Mouse (Mus musculus) liver, adult (tissue): ENCODE measurements around the gene Bach2.

Experiments used
- GATA4 ChIP-seq: IDR thresholded peaks from 2 replicates; pipeline ENCODE4 v1.6.1; 2014; ENCODE audit warnings: mild to moderate bottlenecking, low read length; ENCODE audit not compliant: insufficient replicate concordance

The Bach2 gene

DNA sequence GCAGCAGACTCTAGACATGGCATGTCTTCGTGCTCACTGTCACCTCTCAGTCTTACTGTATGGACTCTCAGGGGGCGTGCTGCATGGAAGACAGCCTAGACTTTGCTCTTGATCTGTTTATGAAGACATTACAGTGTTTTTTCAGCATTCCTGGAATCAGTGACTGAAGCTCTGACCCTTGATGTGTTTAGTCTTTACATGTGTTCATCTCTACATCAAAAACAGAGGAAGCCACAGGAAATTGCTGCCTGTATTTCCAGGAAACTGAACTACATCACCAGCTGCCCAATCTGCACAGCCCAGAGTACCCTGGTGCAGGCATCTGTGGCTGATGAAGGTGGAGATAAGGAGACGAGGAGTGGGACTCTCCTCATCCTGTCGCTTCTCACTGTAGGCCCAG, 52.8 kb downstream of the Bach2 start:
- no peak for TF ChIP-seq GATA4

DNA sequence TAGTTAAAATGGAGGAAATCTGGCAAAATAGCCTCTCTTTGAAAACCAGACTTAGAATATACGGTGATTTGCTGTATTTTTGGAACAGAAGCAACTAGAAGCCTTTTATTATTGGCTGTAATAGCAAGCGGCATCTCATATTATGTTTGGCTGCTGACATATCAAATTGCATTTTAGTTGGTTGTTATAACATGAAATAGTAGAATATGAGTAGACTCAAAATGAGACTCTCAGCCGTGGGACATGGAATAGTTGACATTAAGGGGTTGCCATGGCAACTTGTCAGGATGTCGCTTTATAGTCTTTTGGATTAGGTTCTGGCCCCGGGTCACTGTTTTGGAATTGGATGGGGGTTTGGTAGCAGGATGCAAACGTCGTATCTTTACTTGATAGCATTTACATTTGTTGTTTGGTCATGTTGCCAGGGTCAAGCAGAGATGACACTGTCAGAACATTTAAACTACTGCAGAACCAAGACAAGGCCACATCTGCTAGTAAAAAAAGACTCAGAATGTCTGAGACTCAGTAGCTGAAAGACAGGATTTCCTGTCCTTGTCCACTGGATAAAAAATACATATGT, 55.2 kb downstream of the Bach2 start:
- TF ChIP-seq GATA4 = 0 out of 2 replicates have a peak, but pooled peaks have one; percentile 17

DNA sequence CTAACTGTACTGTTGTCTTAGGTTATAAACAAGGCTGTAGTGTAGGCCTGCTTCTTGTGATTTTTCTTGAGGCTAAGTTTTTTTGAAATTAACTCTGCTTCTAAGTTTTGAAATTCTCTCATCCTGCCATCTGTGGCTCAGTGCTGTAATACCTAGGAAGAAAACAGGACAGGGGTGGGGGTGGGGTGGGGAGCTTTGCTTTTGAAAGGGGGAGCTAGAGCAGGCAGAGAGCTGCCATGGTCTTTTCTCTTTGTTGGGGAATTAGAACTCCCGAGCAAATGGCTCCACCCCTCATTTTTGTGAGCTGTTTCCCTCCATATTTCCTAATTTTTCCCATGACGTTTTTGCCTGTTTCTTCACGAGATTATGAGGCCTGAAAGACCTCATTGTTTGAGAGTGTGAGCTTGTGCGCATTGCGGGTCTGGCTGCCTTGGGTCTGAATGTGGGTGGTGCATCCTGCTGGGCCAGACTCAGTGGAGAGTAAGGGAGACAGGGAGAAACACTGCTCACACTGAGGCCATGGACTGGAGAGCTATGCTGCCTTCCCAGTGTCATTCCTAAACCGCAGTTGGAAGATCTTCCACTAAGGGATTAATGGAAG, 58.6 kb downstream of the Bach2 start:
- no peak for TF ChIP-seq GATA4

DNA sequence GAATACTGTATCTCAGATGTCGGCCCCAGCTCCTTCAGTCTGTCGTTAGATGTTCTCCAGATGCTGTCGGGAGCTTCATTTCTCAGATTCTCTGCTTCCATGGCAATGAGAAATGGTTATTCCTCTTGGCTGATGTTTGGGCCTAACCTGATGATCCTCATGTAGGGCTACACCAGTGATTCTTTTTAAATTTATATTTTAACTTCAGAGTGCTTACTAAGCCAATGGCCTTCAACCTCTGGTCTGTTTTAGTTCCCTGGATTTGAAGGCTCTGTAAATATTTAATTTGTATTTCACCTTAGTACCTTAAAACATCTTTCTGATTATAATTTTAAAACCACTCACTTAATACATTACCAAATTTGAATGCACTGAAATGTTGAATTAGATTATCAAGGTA, 60.6 kb downstream of the Bach2 start:
- no peak for TF ChIP-seq GATA4

DNA sequence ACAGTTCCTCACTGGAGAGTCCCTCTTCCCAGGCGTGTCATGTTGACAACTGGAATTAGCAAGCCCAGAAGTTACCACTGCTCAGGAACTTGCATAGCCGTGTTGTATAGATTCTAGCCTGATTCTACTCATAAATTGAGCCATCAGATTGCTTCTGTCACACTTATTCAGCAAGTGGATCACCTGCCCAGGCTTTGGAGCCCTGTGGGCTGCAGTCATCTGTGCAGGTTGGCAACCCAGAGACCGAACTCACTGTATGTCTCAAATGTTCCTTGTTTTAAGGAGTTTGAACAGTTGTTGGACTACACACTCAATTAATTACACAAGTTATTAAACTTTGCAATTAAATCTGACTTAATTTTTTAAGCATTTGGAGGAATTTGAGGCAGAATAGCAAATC, 61.4 kb downstream of the Bach2 start:
- TF ChIP-seq GATA4 = no peak

DNA sequence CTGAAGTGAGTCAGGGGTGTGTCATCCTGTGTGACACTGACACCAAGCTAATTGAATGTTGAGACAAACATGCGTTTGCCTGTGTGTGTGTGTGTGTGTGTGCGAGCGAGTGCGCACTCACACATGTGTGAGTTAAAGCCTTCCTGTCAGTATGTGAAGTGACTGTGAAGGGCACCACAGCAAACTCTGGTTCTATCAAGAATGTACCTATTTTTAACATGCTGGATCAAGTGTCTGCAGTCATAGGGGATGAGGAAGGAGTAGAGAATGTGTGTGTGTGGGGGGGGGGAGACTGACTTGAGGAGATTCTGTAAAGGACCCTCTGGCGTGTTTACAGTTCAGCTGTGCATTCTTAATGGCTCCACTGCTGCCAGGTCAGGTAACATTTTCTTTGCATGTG, 64.1 kb downstream of the Bach2 start:
- no peak for TF ChIP-seq GATA4

DNA sequence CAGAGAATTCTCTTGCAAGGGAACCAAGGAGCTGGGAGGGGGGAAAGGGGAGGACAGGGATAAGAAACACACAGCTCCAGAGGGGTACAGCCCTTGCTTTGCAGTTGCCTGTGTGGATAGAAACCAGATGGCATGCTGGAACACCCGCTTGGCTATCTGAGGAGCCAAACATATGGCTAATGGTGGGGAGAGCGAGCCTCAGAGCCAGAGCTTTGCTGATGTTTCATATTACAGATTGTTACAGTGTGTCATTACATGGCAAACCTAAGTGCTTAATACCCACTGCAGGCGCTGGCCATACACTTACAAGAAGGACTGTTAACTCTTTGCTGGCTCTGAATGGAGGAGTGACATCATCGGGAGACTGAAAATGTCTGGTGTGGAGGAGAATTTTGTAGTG, 64.5 kb downstream of the Bach2 start:
- TF ChIP-seq GATA4 = no peak

DNA sequence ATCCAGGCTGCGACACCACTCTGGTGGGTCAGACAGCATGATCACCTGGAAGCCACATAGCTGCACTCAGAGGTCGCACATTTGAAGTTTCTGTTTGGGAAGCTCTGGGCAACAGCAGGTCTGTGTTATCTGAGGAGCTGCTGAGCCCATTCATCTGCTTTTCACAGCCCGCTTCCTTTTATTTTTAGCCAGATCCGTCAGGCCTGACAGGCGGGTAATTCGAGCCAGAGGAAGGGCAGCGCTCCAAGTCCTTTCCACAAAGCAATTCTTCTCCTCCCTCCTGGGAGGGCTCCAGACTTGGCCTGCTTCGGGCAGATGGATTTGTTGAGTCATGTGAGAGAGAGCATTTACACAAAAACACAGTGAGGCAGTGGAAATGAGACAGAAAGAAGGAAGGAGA, 65.1 kb downstream of the Bach2 start:
- TF ChIP-seq GATA4 = peak; percentile 83

DNA sequence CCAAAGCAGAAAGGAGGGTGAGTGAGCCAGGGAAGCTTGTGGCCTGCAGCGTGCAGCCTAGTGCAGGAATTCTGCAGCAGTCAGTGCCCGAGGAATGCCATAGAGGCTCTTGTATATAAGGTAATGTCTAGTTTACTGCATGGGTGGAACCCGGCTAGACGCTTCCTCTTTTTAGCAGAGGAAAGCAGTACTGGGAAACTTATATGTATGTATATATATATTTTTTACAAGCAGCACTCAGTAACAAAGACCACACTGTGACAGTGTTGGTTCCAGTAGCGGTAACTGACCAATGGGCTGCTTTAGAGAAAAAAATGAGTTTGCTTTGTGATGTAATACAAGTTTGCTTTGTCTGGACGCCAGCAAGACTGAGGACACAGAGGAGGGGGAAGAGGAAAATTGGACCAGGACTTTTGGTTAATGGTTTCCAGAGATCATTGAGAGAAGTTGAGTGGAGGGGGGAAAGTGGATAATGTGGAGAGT, 65.7 kb downstream of the Bach2 start:
- TF ChIP-seq GATA4 = no peak

DNA sequence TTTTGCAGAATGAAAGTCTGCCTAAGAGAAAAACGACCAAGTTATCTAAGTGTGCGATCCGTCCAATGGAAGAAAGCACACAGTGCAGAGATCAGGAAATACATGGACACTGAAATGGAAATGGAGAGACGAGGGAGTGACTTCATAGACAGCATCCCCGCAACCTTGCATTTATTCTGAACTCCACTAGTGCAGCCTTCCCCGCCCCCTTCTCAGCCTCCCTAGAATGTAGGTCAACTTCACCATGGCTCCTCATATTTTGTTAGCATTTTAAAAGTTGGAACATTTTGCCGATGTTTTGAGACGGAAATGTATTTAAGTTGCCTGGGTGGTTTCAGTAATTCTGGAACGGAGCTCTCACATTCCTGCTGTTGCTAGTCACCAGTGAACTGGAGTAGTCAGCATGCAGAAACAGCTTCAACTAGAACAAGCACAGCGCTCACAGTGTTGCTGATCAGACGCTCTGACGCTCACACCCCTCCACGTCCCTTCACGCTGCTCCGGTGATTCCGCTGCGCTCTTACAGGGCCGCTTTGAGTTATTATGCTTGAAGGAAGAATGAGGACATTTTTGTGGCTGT, 66.5 kb downstream of the Bach2 start:
- TF ChIP-seq GATA4 = no peak

DNA sequence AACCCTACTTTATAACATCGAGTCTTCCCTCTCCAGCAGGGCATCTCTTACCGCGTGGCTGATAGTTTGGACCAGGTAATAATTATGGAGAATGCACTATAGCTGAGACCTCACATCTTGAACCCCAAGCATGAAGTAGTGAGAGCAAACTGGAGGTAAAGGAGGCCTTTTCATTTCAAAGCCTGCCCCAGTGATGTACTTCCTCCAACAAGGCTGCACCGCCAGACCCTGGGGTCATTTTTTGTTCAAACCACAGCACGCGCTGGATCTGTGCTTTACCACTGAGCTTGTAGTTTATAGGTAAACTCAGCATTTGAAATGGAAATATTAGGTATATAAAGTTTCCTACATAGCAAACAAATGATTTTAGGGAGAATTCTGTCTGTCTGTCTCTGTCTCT, 67.1 kb downstream of the Bach2 start:
- no peak for TF ChIP-seq GATA4

DNA sequence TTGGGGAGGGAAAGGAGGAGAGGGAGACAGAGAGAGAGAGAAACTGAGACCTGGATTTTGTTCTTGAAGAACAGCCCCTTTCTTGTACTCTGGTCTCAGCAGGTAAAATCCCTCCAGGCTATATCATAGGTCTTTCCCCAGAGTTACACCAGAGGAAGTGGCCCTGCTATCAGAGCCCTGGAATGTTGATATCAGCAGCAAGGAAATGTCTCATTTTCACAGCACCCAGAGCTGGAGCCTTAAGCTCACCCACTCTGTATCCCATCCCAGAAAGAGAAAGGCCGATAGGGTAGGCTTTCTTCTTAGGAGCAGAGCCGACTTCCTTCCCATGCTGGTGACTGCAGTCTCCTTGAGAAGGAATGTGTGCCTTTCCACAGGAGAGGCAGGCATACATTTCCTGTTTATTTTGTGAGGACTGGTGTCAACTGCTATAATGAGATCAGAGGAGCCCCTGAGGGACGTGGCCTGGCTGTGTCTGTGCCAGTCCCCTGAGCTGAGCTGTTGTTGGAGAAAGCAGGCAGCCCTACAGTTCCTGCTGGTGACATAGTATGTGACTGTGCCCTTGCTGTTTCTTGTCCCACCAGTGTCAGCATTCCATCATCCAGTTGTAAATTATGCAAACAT, 67.7 kb downstream of the Bach2 start:
- TF ChIP-seq GATA4 = peak; percentile 95

DNA sequence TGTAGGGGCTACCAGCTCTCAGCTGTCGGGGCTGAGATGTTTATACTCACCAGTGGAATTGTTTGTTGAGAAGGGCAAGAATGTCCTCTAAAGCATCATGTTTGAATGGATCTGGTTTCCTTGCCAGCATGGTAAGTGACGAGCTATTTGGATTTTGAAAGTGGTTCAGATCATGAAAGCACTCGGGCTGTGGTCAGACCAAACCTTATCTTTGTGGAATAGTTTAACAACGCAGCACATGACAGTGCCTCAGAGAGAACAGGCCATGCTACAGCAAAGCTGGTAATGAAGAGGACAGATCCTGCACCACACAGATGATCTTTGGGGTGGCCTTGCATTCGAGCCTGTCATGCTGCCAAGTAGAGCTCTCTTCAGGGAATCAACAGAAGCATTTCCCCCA, 68.6 kb downstream of the Bach2 start:
- TF ChIP-seq GATA4 = no peak

DNA sequence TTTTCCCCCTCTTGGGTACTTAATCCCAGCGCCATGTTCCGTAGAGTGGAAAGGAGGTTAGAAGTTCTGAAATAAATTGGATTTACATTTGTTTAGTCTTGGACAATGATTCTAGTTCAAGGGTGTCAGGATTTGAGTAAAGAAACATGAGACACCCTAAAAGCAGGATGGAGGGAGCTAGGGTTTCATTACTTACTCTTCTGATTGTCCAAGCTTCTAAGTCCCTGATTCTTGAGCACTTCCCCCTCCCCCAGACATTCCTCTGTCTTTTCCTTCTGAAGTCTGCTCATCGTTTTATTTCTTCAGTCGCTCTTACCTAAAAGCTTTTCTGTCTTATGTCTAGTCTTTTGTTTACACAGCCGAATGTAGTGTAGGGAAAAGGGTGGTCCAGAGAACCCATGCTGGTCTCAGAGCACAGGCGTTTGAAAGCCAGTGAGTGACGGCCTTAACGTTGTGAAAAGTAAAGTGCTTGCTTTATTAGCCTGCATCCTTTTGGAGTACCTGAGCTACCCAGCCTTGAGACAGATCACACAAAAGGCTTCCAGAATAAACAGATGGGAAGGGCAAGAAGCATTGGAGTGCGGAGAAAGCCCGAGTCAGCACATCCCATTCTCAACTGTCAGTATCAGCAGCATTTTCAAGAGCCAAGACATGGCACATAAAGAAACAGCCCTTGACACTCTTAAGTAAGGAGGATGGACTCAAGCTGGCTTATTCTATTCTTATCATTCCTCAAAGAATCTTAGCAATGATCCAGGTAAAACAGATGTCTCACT, 73.8 kb downstream of the Bach2 start:
- no peak for TF ChIP-seq GATA4

DNA sequence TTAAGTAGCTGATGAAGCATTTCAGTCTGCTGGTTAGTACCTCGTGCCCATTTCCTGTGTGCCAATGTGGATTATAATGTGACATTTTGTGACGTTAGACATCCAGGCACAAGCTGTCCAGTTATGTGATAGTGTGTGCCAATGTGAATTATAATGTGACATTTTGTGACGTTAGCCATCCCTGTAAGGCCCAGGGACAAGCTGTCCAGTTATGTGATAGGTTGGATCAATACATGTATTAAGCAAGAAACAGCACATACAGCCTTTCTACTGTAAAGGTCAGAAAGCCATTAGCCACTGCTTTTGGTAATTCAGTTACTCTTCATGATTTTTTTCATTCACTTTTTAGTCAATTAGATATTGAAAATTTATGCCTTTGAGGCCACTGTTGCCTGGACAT, 76.3 kb downstream of the Bach2 start:
- no peak for TF ChIP-seq GATA4
